ENCODE assay signal across 14 mouse cellular contexts in genomic region chr6:51060848-51061535, GRCm38 (mm10).
DNase-seq lines count a peak whose midpoint lies in the region; ATAC-seq lines count a peak whose summit lies in the region.
"Had no signal": no experiment of that assay in that cellular context is flagged by ENCODE, and none has a peak within 500 bp of the region (broad histone marks: within the 10 kb centered on the region; RNA-seq: fewer than 3 reads in every experiment).

No protein-coding gene starts in this region.

- peaks cover 22% of the 10 kb centered on the region for H3K4me1 ChIP-seq in kidney, embryonic 14.5 days (ENCODE audit: control insufficient read depth, insufficient read depth, low read length)
- H3K4me1 ChIP-seq in hindbrain, embryonic 15.5 days (replicated peaks) = peaks cover 17% of the 10 kb centered on the region

- H3K27me3 ChIP-seq in kidney, embryonic 14.5 days (ENCODE audit: control insufficient read depth, insufficient read depth, low read length) = no peaks in the 10 kb centered on the region
- no peaks in the 10 kb centered on the region for H3K27me3 ChIP-seq in hindbrain, embryonic 15.5 days
- H3K27me3 ChIP-seq: CH12.LX had no signal

- no peak overlapping the region for H3K4me3 ChIP-seq in kidney, embryonic 14.5 days (ENCODE audit: low read length)
- no peak overlapping the region for H3K4me3 ChIP-seq in hindbrain, embryonic 15.5 days

- 32% methylated on average over 17 of the region's 17 CpGs for WGBS in kidney, embryonic 14.5 days
- 39% methylated on average over 17 of the region's 17 CpGs for WGBS in hindbrain, embryonic 15.5 days

- no peaks in the 10 kb centered on the region for H3K36me3 ChIP-seq in kidney, embryonic 14.5 days (ENCODE audit: control insufficient read depth, insufficient read depth, low read length)
- no peaks in the 10 kb centered on the region for H3K36me3 ChIP-seq in hindbrain, embryonic 15.5 days

- peak; percentile 64 for ATAC-seq in kidney, embryonic 14.5 days (ENCODE audit: low FRiP score, low TSS enrichment)
- 0 out of 2 replicates have a peak, but pooled peaks have one; percentile 17 for ATAC-seq in hindbrain, embryonic 15.5 days (ENCODE audit: low FRiP score, low read depth)
- ATAC-seq: intestine, postnatal 0 days had no signal

- no peak overlapping the region for H3K9ac ChIP-seq in kidney, embryonic 14.5 days (ENCODE audit: low read depth, low read length)
- H3K9ac ChIP-seq in hindbrain, embryonic 15.5 days = no peak overlapping the region
- H3K9ac ChIP-seq: liver, embryonic 14.5 days had no signal

- no peak overlapping the region; the same call in 1 of the 2 replicates for H3K27ac ChIP-seq in kidney, embryonic 14.5 days (ENCODE audit: low read depth, low read length)
- H3K27ac ChIP-seq in hindbrain, embryonic 15.5 days (replicated peaks) = no peak overlapping the region
- H3K27ac ChIP-seq: liver, embryonic 14.5 days had no signal

- H3K4me2 ChIP-seq in kidney, embryonic 14.5 days (replicated peaks; ENCODE audit: low read depth, low read length) = no peak overlapping the region
- no peak overlapping the region for H3K4me2 ChIP-seq in hindbrain, embryonic 15.5 days
- H3K4me2 ChIP-seq: heart, embryonic 11.5 days had no signal

- H3K9me3 ChIP-seq in kidney, embryonic 14.5 days (ENCODE audit: control insufficient read depth, low read length) = no peaks in the 10 kb centered on the region
- no peaks in the 10 kb centered on the region for H3K9me3 ChIP-seq in hindbrain, embryonic 15.5 days

- DNase-seq in kidney, postnatal 14 days = no peak
- DNase-seq in urinary bladder, postnatal 25 days (ENCODE audit: low spot score) = peak; percentile 10
- no peak for DNase-seq in urinary bladder, adult 2 months (ENCODE audit: low spot score)
- DNase-seq in frontal cortex, postnatal 25 days (ENCODE audit: low spot score in 2 of 2) = no peak
- no peak for DNase-seq in left cerebral cortex, adult 11 months (ENCODE audit: low spot score)
- DNase-seq in right cerebral cortex, postnatal 4 days = no peak
- DNase-seq: spleen, adult 18-20 months; thymus, adult 2 months had no signal
